Mouse (Mus musculus) erythroid progenitor cell, adult 5-6 weeks (primary cell): Measurements from ENCODE around the gene Rtf2. TPM values are rescaled to one million over a fixed set of nuclear protein-coding genes. Genes with fewer than 3 reads are reported as not detected.

Experiments
- ATAC-seq: replicated peaks from 2 replicates; pipeline ENCODE4 v1.8.0; 2016; ENCODE audit warnings: moderate number of reproducible peaks, mild to moderate bottlenecking, moderate TSS enrichment, inconsistent platforms; ENCODE audit not compliant: poor library complexity, low FRiP score, severe bottlenecking
- total RNA-seq, 2 experiments: library from RNA; stranded (forward) in 1 of 2; stranded (reverse) in 1 of 2; fragments of 150-400 nt in 1 of 2; fragments of 186-747, 209-891 nt in 1 of 2; gene quantifications; 2 replicates each; pipeline versions ENCODE4 v1.2.3 to v1.2.4; 2015 to 2017; ENCODE audit warnings: low replicate concordance in 2 of 2

Rtf2 gene
- total RNA-seq, 2 experiments from 2014 or later, result 24.7 to 74.4 TPM

GRCm38 (mm10) chr2:172430609-172431008 is 9.7 kb upstream of the Rtf2 start:
- ATAC-seq, result no peak

- no peak for ATAC-seq
Observed at GRCm38 (mm10) chr2:172433746-172434145, 6.6 kb upstream of the Rtf2 start.

GRCm38 (mm10) chr2:172437371-172437952 is 2.9 kb upstream of the Rtf2 start:
- ATAC-seq, result no peak

- ATAC-seq, result peak; percentile 50
Observed at GRCm38 (mm10) chr2:172440640-172441005, 267 bp downstream of the Rtf2 start.

GRCm38 (mm10) chr2:172441176-172441575 is 820 bp downstream of the Rtf2 start:
- peak; percentile 73 for ATAC-seq

GRCm38 (mm10) chr2:172445617-172446016 is 5.3 kb downstream of the Rtf2 start:
- no peak for ATAC-seq

- ATAC-seq, result no peak
Observed at GRCm38 (mm10) chr2:172447317-172447716, 7.0 kb downstream of the Rtf2 start.

GRCm38 (mm10) chr2:172448329-172448728 is 8.0 kb downstream of the Rtf2 start:
- ATAC-seq, result no peak

GRCm38 (mm10) chr2:172450640-172451039 is 10.3 kb downstream of the Rtf2 start:
- ATAC-seq, result no peak

GRCm38 (mm10) chr2:172452031-172452430 is 11.7 kb downstream of the Rtf2 start:
- ATAC-seq, result no peak

- no peak for ATAC-seq
Observed at GRCm38 (mm10) chr2:172452458-172452857, 12.1 kb downstream of the Rtf2 start.

- ATAC-seq, result no peak
Observed at GRCm38 (mm10) chr2:172458496-172458895, 18.1 kb downstream of the Rtf2 start, which contains the start of gene Gcnt7. Gcnt7 (minus strand) TSS chr2:172458596.

- ATAC-seq, result no peak
Observed at GRCm38 (mm10) chr2:172460647-172461046, 20.3 kb downstream of the Rtf2 start.

GRCm38 (mm10) chr2:172462813-172463212 is 22.5 kb downstream of the Rtf2 start:
- no peak for ATAC-seq

- ATAC-seq, result no peak
Observed at GRCm38 (mm10) chr2:172466427-172467132, 26.2 kb downstream of the Rtf2 start.

- ATAC-seq, result no peak
Observed at GRCm38 (mm10) chr2:172467206-172467605, 26.9 kb downstream of the Rtf2 start.

GRCm38 (mm10) chr2:172468346-172468819 is 28.0 kb downstream of the Rtf2 start:
- ATAC-seq, result no peak

GRCm38 (mm10) chr2:172472318-172472717 is 32.0 kb downstream of the Rtf2 start, which contains the start of gene Fam209:
Fam209 (plus strand) TSS chr2:172472520.
- no peak for ATAC-seq

GRCm38 (mm10) chr2:172473591-172473990 is 33.2 kb downstream of the Rtf2 start:
- ATAC-seq, result no peak

GRCm38 (mm10) chr2:172474970-172475369 is 34.6 kb downstream of the Rtf2 start:
- ATAC-seq, result no peak

GRCm38 (mm10) chr2:172476707-172477260 is 36.4 kb downstream of the Rtf2 start:
- ATAC-seq, result no peak
